Mouse (Mus musculus) liver, embryonic 14.5 days (tissue): ENCODE results near the gene Mcm2. TPM values are rescaled to one million over a fixed set of nuclear protein-coding genes. Genes with fewer than 3 reads are reported as not detected.
A peak's percentile ranks its signal among the peaks of the same experiment; 100 is the strongest.

Experiments
- ATAC-seq: fragments of 200-750 bp; cut with Nextera tagmentation; 2 replicates; pipeline ENCODE4 v1.8.0; 2017; ENCODE audit warnings: moderate number of reproducible peaks, mild to moderate bottlenecking, moderate library complexity; ENCODE audit not compliant: insufficient read depth
- DNase-seq, 3 experiments: peaks; one replicate each; pipeline ENCODE4 v3.0.0-alpha.2; 2012 to 2013; ENCODE audit warnings: low read depth in 3 of 3, low spot score in 3 of 3
- H3K27ac ChIP-seq: fragments of 300-500 bp; sonication (generic); 2 replicates; pipeline ENCODE4 v1.5.1; 2014; ENCODE audit warnings: moderate library complexity, mild to moderate bottlenecking, control low read depth, inconsistent platforms
- H3K27me3 ChIP-seq: fragments of 300-500 bp; sonication (generic); 2 replicates; pipeline ENCODE4 v1.6.1; 2014; ENCODE audit warnings: mild to moderate bottlenecking, low read length, moderate library complexity; ENCODE audit not compliant: control insufficient read depth, insufficient read depth
- H3K36me3 ChIP-seq: fragments of 300-500 bp; sonication (generic); replicated peaks from 2 replicates; pipeline ENCODE4 v1.6.1; 2014; ENCODE audit warnings: low read depth; ENCODE audit not compliant: control insufficient read depth, insufficient read depth
- H3K4me1 ChIP-seq, 2 experiments: fragments of 200-500 bp in 1 of 2; fragments of 300-500 bp in 1 of 2; sonication (generic) in 1 of 2; replicated peaks; 2 replicates each; pipeline ENCODE4 v1.6.1; 2012 to 2014; ENCODE audit warnings: antibody characterized with exemption in 1 of 2, inconsistent platforms in 1 of 2, low read length in 1 of 2; ENCODE audit not compliant: control insufficient read depth in 2 of 2, insufficient read depth in 2 of 2
- H3K4me2 ChIP-seq: fragments of 300-500 bp; sonication (generic); 2 replicates; pipeline ENCODE4 v1.6.1; 2014; ENCODE audit warnings: low read depth, mild to moderate bottlenecking, control low read depth, moderate library complexity
- H3K4me3 ChIP-seq, 2 experiments: fragments of 200-500 bp in 1 of 2; fragments of 300-500 bp in 1 of 2; sonication (generic) in 1 of 2; 2 replicates each; pipeline ENCODE4 v1.5.1; 2012 to 2014; ENCODE audit warnings: low read depth in 2 of 2, low read length in 2 of 2, mild to moderate bottlenecking in 2 of 2, control low read depth in 1 of 2, inconsistent platforms in 1 of 2, moderate library complexity in 1 of 2; ENCODE audit not compliant: insufficient read depth in 1 of 2
- H3K9ac ChIP-seq: fragments of 300-500 bp; sonication (generic); replicated peaks from 2 replicates; pipeline ENCODE4 v1.6.1; 2014; ENCODE audit warnings: mild to moderate bottlenecking, control low read depth, moderate library complexity
- H3K9me3 ChIP-seq: fragments of 300-500 bp; sonication (generic); 2 replicates; pipeline ENCODE4 v1.6.1; 2016; ENCODE audit warnings: low read length, mixed read lengths; ENCODE audit not compliant: control insufficient read depth
- CTCF ChIP-seq: IDR thresholded peaks from 2 replicates; pipeline ENCODE4 v1.5.1; 2016; ENCODE audit warnings: antibody characterized with exemption, low read depth, control low read depth
- EP300 ChIP-seq: IDR thresholded peaks from 2 replicates; pipeline ENCODE4 v1.6.1; 2016; ENCODE audit warnings: antibody characterized with exemption, low read depth
- WGBS: fragments of 180-500 bp; shearing (Covaris S2); extraction: QIAGEN DNeasy Blood & Tissue Kit; methylation state at CpG from one replicate; pipeline ENCODE4 v1.1.7; 2014; ENCODE audit not compliant: insufficient replicate concordance; 5-methylcytosine and 5-hydroxymethylcytosine counted together
- polyA plus RNA-seq, 2 experiments: library from polyadenylated mRNA; depleted of rRNA in 1 of 2; stranded (reverse) in 1 of 2; unstranded in 1 of 2; fragments of >200 nt; fragmentation: Nextera tagmentation in 1 of 2; extraction: Ambion mirVana in 1 of 2; gene quantifications; 2 replicates each; pipeline versions ENCODE4 v1.2.1 to v1.2.3; 2012 to 2014

The Mcm2 gene
- polyA plus RNA-seq, 2 experiments, result 113 to 142 TPM

- Histone ChIP-seq H3K27ac (no peak overlapping the region), H3K9me3 (no peaks in the 10 kb centered on the region), H3K4me1 (no peaks in the 10 kb centered on the region), H3K4me3 (no peak overlapping the region), H3K36me3 (no peaks in the 10 kb centered on the region), H3K4me2 (no peak overlapping the region), H3K27me3 (peaks cover 19% of the 10 kb centered on the region), H3K9ac (no peak overlapping the region)
- no peak for ATAC-seq
- DNase-seq, result no peak
- TF ChIP-seq EP300 (no peak), CTCF (no peak)
- WGBS, result 68% methylated on average over 7 of the region's 7 CpGs
Observed at GRCm38 (mm10) chr6:88869459-88869858, 29.1 kb downstream of the Mcm2 start.

DNA sequence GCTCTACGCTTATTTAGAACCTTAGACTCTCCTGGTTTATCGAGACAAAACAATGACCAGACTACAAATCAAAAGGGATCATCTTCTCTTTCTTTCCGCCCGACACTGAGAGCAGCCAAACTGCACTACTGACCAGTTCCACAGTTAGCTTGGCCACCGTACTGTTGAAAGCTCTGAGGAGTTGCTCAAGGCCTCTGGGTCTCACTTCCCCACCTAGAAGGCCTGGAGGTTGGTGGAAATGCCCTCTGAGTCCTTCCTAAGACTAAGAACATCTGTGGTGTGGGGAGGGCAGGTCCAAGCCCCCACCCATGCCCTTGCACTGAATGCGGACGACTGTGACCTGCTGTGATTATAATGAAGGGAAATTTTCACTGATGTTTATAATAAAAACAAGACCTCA lies 32.9 kb downstream of the Mcm2 start:
- H3K4me1 ChIP-seq, result no peaks in the 10 kb centered on the region
- no peak overlapping the region for H3K9ac ChIP-seq
- no peak overlapping the region for H3K4me3 ChIP-seq
- TF ChIP-seq CTCF, result no peak
- no peak for TF ChIP-seq EP300
- DNase-seq (no peak), ATAC-seq (no peak)
- H3K9me3 ChIP-seq, result no peaks in the 10 kb centered on the region
- no peaks in the 10 kb centered on the region for H3K27me3 ChIP-seq
- no peak overlapping the region for H3K4me2 ChIP-seq
- WGBS, result 68% methylated on average over 7 of the region's 7 CpGs
- H3K36me3 ChIP-seq, result no peaks in the 10 kb centered on the region
- no peak overlapping the region for H3K27ac ChIP-seq

GRCm38 (mm10) chr6:88860914-88861313 lies 37.7 kb downstream of the Mcm2 start:
- Histone ChIP-seq H3K9me3 (no peaks in the 10 kb centered on the region), H3K4me2 (no peak overlapping the region), H3K27me3 (peaks cover 2% of the 10 kb centered on the region), H3K9ac (no peak overlapping the region), H3K36me3 (no peaks in the 10 kb centered on the region), H3K4me3 (no peak overlapping the region), H3K27ac (no peak overlapping the region), H3K4me1 (no peaks in the 10 kb centered on the region)
- DNase-seq (peak; percentile 51 to 62 (median 55)), ATAC-seq (peak; percentile 45; the same call in 1 of the 2 replicates)
- whole genome bisulfite sequencing, result 7% methylated on average over 2 of the region's 2 CpGs
- TF ChIP-seq EP300 (no peak), CTCF (peak; percentile 83)

GRCm38 (mm10) chr6:88858341-88858740 lies 40.2 kb downstream of the Mcm2 start:
- no peak overlapping the region for H3K27ac ChIP-seq
- no peak overlapping the region for H3K4me2 ChIP-seq
- TF ChIP-seq EP300 (no peak), CTCF (no peak)
- H3K9me3 ChIP-seq, result no peaks in the 10 kb centered on the region
- 70% methylated on average over 7 of the region's 7 CpGs for WGBS
- no peaks in the 10 kb centered on the region for H3K36me3 ChIP-seq
- H3K4me1 ChIP-seq, result no peaks in the 10 kb centered on the region
- H3K4me3 ChIP-seq, result no peak overlapping the region
- ATAC-seq (no peak), DNase-seq (no peak)
- no peak overlapping the region for H3K9ac ChIP-seq
- H3K27me3 ChIP-seq, result peaks cover 2% of the 10 kb centered on the region

GRCm38 (mm10) chr6:88857830-88858229 lies 40.8 kb downstream of the Mcm2 start:
- peaks cover 2% of the 10 kb centered on the region for H3K27me3 ChIP-seq
- no peak overlapping the region for H3K4me3 ChIP-seq
- H3K36me3 ChIP-seq, result no peaks in the 10 kb centered on the region
- no peaks in the 10 kb centered on the region for H3K4me1 ChIP-seq
- WGBS, result 69% methylated on average over 6 of the region's 6 CpGs
- TF ChIP-seq EP300 (no peak), CTCF (no peak)
- DNase-seq, result no peak
- no peak for ATAC-seq
- no peak overlapping the region for H3K27ac ChIP-seq
- H3K9me3 ChIP-seq, result no peaks in the 10 kb centered on the region
- no peak overlapping the region for H3K4me2 ChIP-seq
- H3K9ac ChIP-seq, result no peak overlapping the region
